Mouse (Mus musculus): ENCODE data around the gene Baiap3. TPM values are rescaled to one million over a fixed set of nuclear protein-coding genes. Genes with fewer than 3 reads are reported as not detected.
"Not testable (repeated sequence)": the region's sequence is repeated elsewhere in the genome, so short reads cannot be mapped to it uniquely, and the experiment has no call there.

The Baiap3 gene
- total RNA-seq, 2 experiments from 2014 or later: not detected

GRCm38 (mm10) chr17:25250181-25250835, 5.9 kb downstream of the Baiap3 start:
- no peak for ATAC-seq (replicated peaks; ENCODE audit: low FRiP score, poor library complexity, severe bottlenecking)

DNA sequence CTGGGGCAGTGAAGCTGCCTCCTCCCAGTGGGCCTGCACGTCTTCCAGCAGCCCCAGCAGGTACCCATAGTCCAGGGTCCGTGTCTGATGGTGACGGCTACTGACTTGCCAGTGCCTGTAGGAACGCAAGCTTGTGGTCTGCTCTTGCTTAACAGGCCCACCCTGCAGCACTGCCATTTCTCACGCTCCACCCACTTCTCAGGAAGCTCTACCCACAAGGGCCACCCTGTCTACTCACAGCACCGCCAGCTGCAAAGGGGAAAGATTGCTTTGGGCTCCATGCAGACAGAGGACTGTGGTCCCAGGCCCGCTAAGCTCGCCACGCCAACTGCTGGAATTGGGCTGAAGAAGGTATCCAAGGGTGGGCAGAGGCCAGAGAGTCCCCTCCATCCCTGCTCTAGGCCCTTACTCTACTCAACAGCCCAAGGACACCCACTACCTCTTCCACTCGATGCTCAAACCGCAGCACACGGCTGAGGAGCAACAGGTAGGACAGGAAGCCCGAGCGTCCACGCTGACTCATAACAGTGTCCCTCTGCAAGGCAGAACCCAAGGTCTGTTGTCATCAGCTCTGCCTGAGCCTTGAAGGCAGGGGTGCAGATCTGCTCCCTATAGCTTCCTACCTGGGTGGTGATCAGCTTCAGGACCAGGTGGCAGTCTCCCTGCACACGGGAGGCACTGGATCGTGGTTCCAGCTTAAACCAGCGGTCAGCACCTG, 8.0 kb downstream of the Baiap3 start:
- ATAC-seq (replicated peaks; ENCODE audit: low FRiP score, poor library complexity, severe bottlenecking): no peak

- ATAC-seq (replicated peaks; ENCODE audit: low FRiP score, poor library complexity, severe bottlenecking): no peak
Measured at GRCm38 (mm10) chr17:25244239-25244638, 11.9 kb downstream of the Baiap3 start.

DNA sequence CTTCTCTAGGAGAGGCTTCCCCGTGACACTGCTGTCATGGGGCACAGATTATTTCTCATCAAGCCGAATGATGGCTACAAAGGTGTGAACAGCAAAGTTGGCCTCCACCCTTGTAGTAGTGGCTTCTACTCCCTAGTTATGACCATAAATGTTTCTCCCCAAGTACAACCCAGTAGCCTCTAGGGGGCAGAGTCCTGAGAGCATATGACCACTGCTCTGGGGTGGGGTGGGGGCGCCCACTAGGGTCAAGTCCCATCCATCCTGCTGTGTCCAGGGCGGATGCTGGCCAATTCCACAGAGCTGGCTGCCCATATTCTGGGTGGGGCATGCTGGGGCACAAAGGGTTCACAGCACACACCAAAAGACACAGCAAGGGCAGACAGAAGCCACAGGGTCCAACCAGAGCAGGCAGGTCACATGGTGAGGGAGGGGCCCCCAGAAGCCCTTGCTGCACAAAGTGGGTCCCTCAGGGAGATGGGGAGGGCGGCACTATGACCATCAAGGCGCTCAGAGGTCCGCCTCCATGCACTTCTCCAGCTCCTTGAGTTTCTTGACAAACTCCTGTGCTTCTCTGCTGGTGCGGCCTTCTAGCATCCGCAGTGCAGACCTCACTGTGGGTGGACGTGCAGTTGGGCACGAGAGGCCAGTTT, 12.9 kb downstream of the Baiap3 start:
- ATAC-seq (replicated peaks; ENCODE audit: low FRiP score, poor library complexity, severe bottlenecking): no peak

DNA sequence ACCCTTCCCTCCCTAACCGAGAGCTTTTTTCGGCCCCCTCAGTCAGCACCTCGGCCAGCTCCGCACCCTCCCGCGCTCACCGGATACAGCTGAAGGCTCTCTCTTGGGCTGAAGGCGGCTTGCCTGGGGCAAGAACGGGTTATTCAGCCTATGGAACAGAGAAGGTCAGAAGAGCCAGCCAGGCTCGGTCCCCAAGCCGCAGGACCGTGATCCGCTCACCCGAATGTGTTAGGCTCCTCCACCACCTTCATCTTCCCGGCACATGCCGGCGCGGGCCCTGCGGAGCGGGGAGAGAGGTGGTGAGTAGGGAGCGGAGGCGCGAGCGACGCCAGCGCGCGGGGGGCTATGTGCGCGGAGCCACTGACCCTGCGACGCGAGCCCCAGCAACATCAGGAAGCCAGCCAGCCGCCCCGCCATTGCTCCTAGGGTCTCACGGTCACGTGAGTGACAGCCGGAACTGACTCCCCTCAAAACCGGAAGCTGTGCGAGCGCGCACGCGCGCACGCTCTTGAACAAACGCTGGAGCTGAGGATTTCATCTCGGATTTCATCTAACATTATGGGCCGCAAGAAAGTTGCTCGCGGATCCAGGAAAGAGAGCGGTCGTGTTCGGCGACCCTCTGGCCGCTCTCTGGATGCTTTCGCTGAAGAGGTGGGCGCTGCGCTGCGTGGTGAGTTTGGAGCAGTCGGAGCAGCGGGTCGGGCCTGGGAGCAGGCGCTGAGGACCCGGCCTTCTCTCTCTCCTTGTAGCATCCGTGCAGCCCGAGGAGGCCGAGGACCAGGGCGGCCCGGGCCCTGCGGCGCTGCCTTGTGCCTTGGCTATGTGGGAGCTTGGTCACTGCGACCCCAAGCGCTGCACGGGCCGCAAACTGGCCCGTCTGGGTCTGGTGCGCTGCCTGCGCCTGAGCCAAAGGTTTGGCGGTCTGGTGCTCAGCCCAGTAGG, 16.2 kb downstream of the Baiap3 start, which contains the start of the genes Gnptg and Tsr3:
Gene Gnptg, minus strand, starts transcription at position 430 of the 942 bp plus-strand sequence.
Gene Tsr3, plus strand, starts transcription at position 476 of the 942 bp plus-strand sequence.
- peak; percentile 55 for ATAC-seq (replicated peaks; ENCODE audit: low FRiP score, poor library complexity, severe bottlenecking)

DNA sequence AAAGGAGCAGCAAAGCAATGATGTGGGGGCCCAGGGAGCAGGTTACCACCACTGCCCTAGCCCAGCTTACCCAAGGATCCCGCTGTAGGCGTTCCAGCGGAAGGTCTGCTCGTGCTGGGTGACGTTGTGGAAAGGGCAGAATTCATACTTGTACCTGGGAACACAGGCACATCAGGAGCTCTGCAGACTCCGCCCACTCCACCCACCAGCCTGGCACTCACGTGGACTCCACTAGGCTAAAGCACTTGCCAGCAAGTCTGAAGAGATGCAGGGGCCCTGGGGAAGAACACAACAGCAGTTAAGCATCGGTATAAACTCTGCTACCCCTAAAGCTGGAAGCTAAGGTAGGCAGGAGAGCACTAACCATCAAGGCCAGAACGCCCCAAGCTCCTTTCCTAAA, 20.5 kb downstream of the Baiap3 start:
- no peak for ATAC-seq (replicated peaks; ENCODE audit: low FRiP score, poor library complexity, severe bottlenecking)

DNA sequence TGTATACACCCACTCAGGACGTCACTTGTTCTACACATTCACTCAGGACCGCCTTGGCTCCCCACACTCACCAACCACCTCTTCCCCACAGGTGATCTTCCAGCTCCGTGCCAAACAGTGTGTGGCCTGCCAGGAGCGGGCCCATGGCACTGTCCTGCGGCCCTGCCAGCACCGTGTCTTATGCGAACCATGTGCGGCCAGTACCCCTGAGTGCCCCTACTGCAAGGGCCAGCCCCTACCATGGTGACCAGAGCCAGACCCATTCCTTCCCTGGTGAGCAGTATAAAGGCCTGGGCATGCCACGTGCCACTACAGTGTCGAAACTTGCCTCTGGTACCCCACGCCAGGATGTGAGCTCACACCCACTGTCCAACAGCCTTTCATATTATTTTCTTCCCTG, 24.5 kb downstream of the Baiap3 start:
- ATAC-seq (replicated peaks; ENCODE audit: low FRiP score, poor library complexity, severe bottlenecking): not testable (repeated sequence)

DNA sequence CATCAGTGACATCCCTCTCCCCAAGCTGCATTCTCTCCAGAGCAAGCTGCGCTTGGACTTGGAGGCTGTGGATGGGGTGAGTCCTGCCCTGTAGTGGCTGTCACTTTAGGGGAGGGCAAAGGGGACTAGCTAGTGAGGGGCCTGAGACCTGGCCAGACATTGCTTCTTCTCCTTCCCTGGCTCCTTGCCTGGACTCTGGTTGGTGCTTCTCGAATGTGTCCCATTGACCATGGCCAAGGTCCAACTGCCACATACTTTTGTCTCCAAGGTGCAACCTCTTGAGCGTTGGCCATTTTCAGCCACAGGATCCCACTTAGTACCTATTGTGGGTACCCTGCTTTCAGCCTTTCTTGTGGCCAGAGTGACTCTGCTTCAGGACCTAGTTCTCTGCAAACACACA, 25.5 kb downstream of the Baiap3 start:
- ATAC-seq (replicated peaks; ENCODE audit: low FRiP score, poor library complexity, severe bottlenecking): no peak

- not testable (repeated sequence) for ATAC-seq (replicated peaks; ENCODE audit: low FRiP score, poor library complexity, severe bottlenecking)
Measured at GRCm38 (mm10) chr17:25230014-25230655, 26.0 kb downstream of the Baiap3 start.

- ATAC-seq (replicated peaks; ENCODE audit: low FRiP score, poor library complexity, severe bottlenecking): no peak
Measured at GRCm38 (mm10) chr17:25227991-25228390, 28.2 kb downstream of the Baiap3 start.

DNA sequence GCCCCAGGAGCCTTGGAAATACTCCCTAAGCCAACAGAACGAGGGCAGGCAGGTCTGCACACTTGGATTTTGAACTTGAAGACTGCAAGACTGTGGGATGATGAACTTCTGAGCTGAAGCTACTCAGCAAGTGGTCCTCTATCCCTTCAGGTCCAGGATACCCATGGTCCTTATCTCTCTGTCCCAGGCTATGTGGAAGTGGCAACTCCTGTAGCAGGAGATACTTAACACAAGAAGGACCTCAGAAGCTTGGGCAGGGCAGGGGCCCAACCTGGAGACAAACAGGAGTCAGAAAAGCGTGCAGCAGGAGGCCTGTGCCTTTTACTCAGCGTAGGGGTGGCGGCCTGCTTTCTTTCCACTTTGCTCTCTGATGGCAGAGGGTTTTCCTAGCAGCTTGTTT, 30.5 kb downstream of the Baiap3 start:
- peak; percentile 67 for ATAC-seq (replicated peaks; ENCODE audit: low FRiP score, poor library complexity, severe bottlenecking)

DNA sequence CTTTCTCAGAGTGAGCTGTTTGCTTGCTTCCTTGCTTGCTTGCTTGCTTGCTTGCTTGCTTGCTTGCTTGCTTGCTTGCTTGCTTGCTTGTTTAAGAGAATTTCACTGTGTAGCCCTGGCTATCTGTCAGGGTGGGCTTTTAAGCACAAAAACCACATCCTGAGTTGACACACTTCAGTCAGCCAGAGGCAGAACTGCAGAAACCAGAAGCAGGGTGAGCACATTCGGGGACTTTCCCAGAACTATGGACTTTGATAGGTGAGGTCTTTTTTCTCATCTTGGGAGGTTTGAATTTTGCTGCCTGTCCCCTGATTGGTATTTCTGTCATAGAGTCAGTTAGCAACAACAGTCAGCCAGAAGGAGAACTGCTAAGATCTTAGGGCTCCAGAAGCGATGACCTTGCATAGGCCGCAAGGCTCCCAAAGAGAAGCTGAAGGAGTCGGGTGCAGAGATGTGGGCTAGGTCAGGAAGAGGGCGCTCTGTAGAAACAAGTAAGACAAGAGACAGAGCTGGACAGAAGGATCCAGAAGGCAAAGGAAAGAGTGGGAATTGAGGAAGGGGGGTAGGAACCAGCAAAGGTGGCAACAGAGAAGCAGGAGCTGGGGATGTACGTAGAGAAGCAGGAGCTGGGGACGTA, 31.5 kb downstream of the Baiap3 start:
- ATAC-seq (replicated peaks; ENCODE audit: low FRiP score, poor library complexity, severe bottlenecking): no peak

GRCm38 (mm10) chr17:25222951-25223601, 33.1 kb downstream of the Baiap3 start:
- peak; percentile 58 for ATAC-seq (replicated peaks; ENCODE audit: low FRiP score, poor library complexity, severe bottlenecking)

- peak; percentile 59 for ATAC-seq (replicated peaks; ENCODE audit: low FRiP score, poor library complexity, severe bottlenecking)
Measured at GRCm38 (mm10) chr17:25222504-25222940, 33.6 kb downstream of the Baiap3 start.

- ATAC-seq (replicated peaks; ENCODE audit: low FRiP score, poor library complexity, severe bottlenecking): peak; percentile 41
Measured at GRCm38 (mm10) chr17:25221821-25222503, 34.2 kb downstream of the Baiap3 start.

DNA sequence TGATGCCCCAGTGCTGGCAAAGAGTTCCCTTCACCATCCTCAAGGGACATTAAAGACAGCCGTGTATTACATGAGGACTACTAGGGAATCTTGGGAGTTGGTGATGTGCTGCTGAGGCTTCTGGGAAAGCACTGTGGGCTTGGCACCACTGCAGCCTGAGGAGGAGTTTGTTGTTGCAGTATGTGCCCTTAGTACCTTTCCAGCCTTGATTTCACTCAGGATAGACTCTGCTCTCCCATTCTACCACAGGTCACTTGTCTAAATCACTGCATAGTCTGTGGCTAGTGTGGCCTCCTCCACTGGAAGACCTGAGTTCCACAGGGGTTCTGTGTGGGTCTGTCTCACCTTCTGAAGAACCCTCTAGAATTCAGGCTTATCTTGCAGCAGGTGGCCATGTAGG, 35.4 kb downstream of the Baiap3 start:
- ATAC-seq (replicated peaks; ENCODE audit: low FRiP score, poor library complexity, severe bottlenecking): no peak

DNA sequence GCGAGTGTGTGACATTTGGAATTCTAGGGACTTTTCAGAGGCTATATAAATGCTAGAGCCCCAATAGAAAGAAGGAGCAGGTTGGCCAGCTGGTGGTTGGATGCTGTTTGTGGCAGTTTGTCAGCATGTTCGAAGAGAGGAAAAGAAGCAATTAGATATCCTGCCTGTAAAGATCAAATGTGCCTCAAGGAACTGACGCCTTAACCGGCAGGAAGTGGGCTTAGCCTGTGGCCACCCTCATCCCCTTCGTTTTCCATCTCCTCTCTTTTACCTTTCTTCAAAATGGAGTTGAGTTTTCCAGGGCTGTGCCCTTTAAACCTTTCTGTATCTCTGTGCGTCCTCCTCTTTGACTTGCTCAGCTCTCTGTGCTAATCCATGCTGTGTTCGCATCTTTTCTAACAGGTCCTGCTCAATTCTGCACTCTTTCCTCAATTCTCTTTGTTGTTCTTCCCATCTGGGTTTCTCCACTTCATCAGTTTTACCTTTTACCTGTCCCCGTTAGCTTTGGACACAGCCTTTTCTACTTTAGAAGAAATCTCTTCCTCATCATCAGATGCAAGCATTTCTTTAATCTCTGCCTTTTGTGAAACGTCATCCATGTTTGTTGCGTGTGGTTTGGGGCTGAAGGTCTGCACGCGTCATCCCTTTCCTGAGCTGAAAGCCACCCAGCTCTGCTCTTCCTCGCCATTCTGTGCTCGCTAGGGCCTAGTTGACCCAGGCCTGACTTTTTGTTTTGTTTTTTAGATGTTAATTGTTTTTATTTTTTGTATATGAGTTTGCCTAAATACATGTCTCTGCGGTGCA, 36.5 kb downstream of the Baiap3 start:
- no peak for ATAC-seq (replicated peaks; ENCODE audit: low FRiP score, poor library complexity, severe bottlenecking)
